In genomic region chr4:55294255-55294687, GRCm38 (mm10) we compare ENCODE assay signal across 8 mouse cellular contexts. TPM values are rescaled to one million over a fixed set of nuclear protein-coding genes. Genes with fewer than 3 reads are reported as not detected.
DNase-seq lines count a peak whose midpoint lies in the region; ATAC-seq lines count a peak whose summit lies in the region.

No protein-coding gene starts in this region.

- H3K27me3 ChIP-seq in megakaryocyte, embryonic 14.5 days (replicated peaks), result peaks cover 10% of the 10 kb centered on the region
- H3K27me3 ChIP-seq in hindbrain, embryonic 12.5 days, result peaks cover 5% of the 10 kb centered on the region; the same call in 1 of the 2 replicates

- peak overlapping the region; percentile 10 for H3K4me3 ChIP-seq in megakaryocyte, embryonic 14.5 days (replicated peaks)
- H3K4me3 ChIP-seq in hindbrain, embryonic 12.5 days, result peak overlapping the region; percentile 31

- H3K9ac ChIP-seq in hindbrain, embryonic 12.5 days, result peak overlapping the region; percentile 59

- WGBS in hindbrain, embryonic 12.5 days, result under 1% methylated on average over 14 of the region's 14 CpGs

- peak; percentile 10 for DNase-seq in adrenal gland, adult 2 months
- no peak for DNase-seq in adrenal gland, postnatal 25 days
- peak; percentile 18 for DNase-seq in liver
- peak; percentile 21 for DNase-seq in retina, postnatal 7 days (ENCODE audit: low read depth, low spot score)
- DNase-seq in urinary bladder, postnatal 25 days (ENCODE audit: low spot score), result no peak

- H3K27ac ChIP-seq in hindbrain, embryonic 12.5 days, result peak overlapping the region; percentile 91

- H3K9me3 ChIP-seq in megakaryocyte, embryonic 14.5 days, result no peaks in the 10 kb centered on the region
- H3K9me3 ChIP-seq in hindbrain, embryonic 12.5 days (replicated peaks), result no peaks in the 10 kb centered on the region

- H3K4me1 ChIP-seq in megakaryocyte, embryonic 14.5 days, result peaks cover 8% of the 10 kb centered on the region; the same call in 1 of the 2 replicates
- peaks cover 17% of the 10 kb centered on the region for H3K4me1 ChIP-seq in hindbrain, embryonic 12.5 days

- no peaks in the 10 kb centered on the region for H3K36me3 ChIP-seq in megakaryocyte, embryonic 14.5 days (replicated peaks; ENCODE audit: low read length)
- no peaks in the 10 kb centered on the region for H3K36me3 ChIP-seq in hindbrain, embryonic 12.5 days

- H3K4me2 ChIP-seq in hindbrain, embryonic 12.5 days (replicated peaks), result peak overlapping the region; percentile 57

- ATAC-seq in megakaryocyte, adult 5-6 weeks (ENCODE audit: poor library complexity, severe bottlenecking), result no peak
- peak; percentile 94 for ATAC-seq in hindbrain, embryonic 12.5 days (ENCODE audit: low FRiP score)

RNA-seq across cellular contexts. Expression of gene Rad23b, which starts 55.6 kb away (rescaled TPM):
- 100 to 1,000 TPM; 129 to 174 TPM for total RNA-seq in adrenal gland, adult 2 months (2021)
- polyA plus RNA-seq in adrenal gland, adult 2 months (2012; rRNA removed), result 314 and 322 TPM in 2 replicates
- total RNA-seq in adrenal gland, postnatal 25 days (2021), result 123 and 152 TPM in 2 replicates
- 224 and 243 TPM in 2 replicates for polyA plus RNA-seq in megakaryocyte, embryonic 14.5 days (2012; ENCODE audit: insufficient read depth, low replicate concordance)
- total RNA-seq in megakaryocyte, adult 5-6 weeks (2015), result 56.7 and 60.3 TPM in 2 replicates
- 81.3 and 83.2 TPM in 2 replicates for total RNA-seq in megakaryocyte, adult 5-6 weeks (2017)
- polyA plus RNA-seq in hindbrain, embryonic 12.5 days (2016; fragmentation: Nextera tagmentation; extraction: Ambion mirVana), result 101 and 114 TPM in 2 replicates

Comparison
In these comparisons a context has a peak if more than half of its experiments do, and no peak if none do; other contexts are left out.
1. DNase-seq: peak in adrenal gland, adult 2 months (single experiment), liver (single experiment) and retina, postnatal 7 days (single experiment); none in adrenal gland, postnatal 25 days (single experiment) and urinary bladder, postnatal 25 days (single experiment).